Mouse (Mus musculus) intestine, embryonic 16.5 days (tissue): ENCODE results near the gene Plpp2. TPM values are rescaled to one million over a fixed set of nuclear protein-coding genes. Genes with fewer than 3 reads are reported as not detected.
A peak's percentile ranks its signal among the peaks of the same experiment; 100 is the strongest.

Experiments
- ATAC-seq: fragments of 200-750 bp; cut with Nextera tagmentation; 2 replicates; pipeline ENCODE4 v1.8.0; 2017; ENCODE audit warnings: moderate TSS enrichment, moderate library complexity
- H3K27ac ChIP-seq: fragments of 300-500 bp; sonication (generic); 2 replicates; pipeline ENCODE4 v1.5.1; 2014; ENCODE audit warnings: mild to moderate bottlenecking, low read length
- H3K27me3 ChIP-seq: fragments of 300-500 bp; sonication (generic); replicated peaks from 2 replicates; pipeline ENCODE4 v1.6.1; 2014; ENCODE audit warnings: low read length, control low read depth, mixed read lengths; ENCODE audit not compliant: control insufficient read depth, insufficient read depth
- H3K36me3 ChIP-seq: fragments of 300-500 bp; sonication (generic); 2 replicates; pipeline ENCODE4 v1.6.1; 2014; ENCODE audit warnings: low read length, control low read depth; ENCODE audit not compliant: control insufficient read depth, insufficient read depth
- H3K4me1 ChIP-seq: fragments of 300-500 bp; sonication (generic); 2 replicates; pipeline ENCODE4 v1.6.1; 2014; ENCODE audit warnings: low read length, control low read depth, mixed read lengths; ENCODE audit not compliant: control insufficient read depth, insufficient read depth
- H3K4me2 ChIP-seq: fragments of 300-500 bp; sonication (generic); 2 replicates; pipeline ENCODE4 v1.6.1; 2014; ENCODE audit warnings: low read depth, low read length, control low read depth
- H3K4me3 ChIP-seq: fragments of 300-500 bp; sonication (generic); 2 replicates; pipeline ENCODE4 v1.5.1; 2014; ENCODE audit warnings: mild to moderate bottlenecking, low read length
- H3K9ac ChIP-seq: fragments of 300-500 bp; sonication (generic); 2 replicates; pipeline ENCODE4 v1.6.1; 2014; ENCODE audit warnings: low read depth, low read length
- H3K9me3 ChIP-seq: fragments of 300-500 bp; sonication (generic); 2 replicates; pipeline ENCODE4 v1.6.1; 2016; ENCODE audit warnings: low read length, control low read depth; ENCODE audit not compliant: control insufficient read depth
- WGBS: fragments of 180-500 bp; shearing (Covaris S2); extraction: QIAGEN DNeasy Blood & Tissue Kit; methylation state at CpG from one replicate; pipeline ENCODE4 v1.1.7; 2014; 5-methylcytosine and 5-hydroxymethylcytosine counted together
- polyA plus RNA-seq: library from polyadenylated mRNA; unstranded; fragments of >200 nt; fragmentation: Nextera tagmentation; extraction: Ambion mirVana; gene quantifications from 2 replicates; pipeline ENCODE4 v1.2.1, GENCODE M21; 2015

Plpp2 gene
- polyA plus RNA-seq, 1 experiment from 2014 or later: 140 TPM

DNA sequence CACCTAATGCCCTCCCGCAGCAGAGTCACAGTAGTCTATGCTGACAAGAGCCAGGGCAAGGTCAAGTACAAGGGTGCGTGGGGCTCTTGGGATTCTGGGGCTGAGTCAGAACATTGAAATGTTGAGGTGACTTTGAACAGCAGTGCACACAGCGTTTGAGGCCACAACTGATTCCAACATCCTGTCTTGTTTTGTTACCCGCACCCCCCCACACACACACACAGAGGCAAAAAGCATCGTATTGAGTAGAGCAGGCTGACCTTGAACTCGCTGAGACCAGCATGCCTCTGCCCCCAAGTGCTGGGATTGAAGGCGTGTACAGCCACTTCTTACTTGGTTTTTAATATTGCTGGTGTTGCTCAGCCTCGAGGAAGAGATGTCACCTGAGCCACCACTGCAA, 40.8 kb upstream of the Plpp2 start:
- no peak for ATAC-seq
- H3K27me3 ChIP-seq: no peaks in the 10 kb centered on the region
- no peaks in the 10 kb centered on the region for H3K36me3 ChIP-seq
- H3K4me3 ChIP-seq: no peak overlapping the region
- no peak overlapping the region for H3K27ac ChIP-seq
- no peaks in the 10 kb centered on the region for H3K4me1 ChIP-seq
- H3K9me3 ChIP-seq: no peaks in the 10 kb centered on the region
- no peak overlapping the region for H3K4me2 ChIP-seq
- no peak overlapping the region for H3K9ac ChIP-seq
- WGBS: 73% methylated on average over 8 of the region's 8 CpGs

DNA sequence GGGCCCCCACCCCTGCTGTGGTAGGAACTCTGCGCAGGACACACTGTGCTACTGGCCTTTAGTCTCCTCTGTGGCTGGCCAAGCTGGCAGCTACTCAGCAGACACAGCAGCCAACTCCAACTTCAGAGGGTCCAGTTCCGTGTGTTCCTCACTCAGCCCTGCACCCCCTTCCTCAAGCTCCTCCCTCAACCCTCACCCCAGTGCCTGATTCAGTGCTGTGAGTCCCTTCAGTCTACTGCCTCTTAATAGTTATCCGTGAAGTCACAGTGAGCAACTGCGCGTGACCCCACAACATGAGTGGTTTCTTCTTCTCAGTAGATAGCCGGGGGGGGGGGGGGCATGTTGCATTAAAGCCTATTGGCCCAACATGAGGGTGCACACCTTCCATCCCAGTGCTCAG, 40.0 kb upstream of the Plpp2 start:
- H3K27ac ChIP-seq: no peak overlapping the region
- H3K4me2 ChIP-seq: no peak overlapping the region
- H3K36me3 ChIP-seq: no peaks in the 10 kb centered on the region
- no peaks in the 10 kb centered on the region for H3K27me3 ChIP-seq
- H3K9me3 ChIP-seq: no peaks in the 10 kb centered on the region
- no peak for ATAC-seq
- 89% methylated on average over 6 of the region's 6 CpGs for WGBS
- no peak overlapping the region for H3K9ac ChIP-seq
- no peaks in the 10 kb centered on the region for H3K4me1 ChIP-seq
- no peak overlapping the region for H3K4me3 ChIP-seq

GRCm38 (mm10) chr10:79571314-79571713, 37.7 kb upstream of the Plpp2 start:
- H3K9me3 ChIP-seq: no peaks in the 10 kb centered on the region
- no peaks in the 10 kb centered on the region for H3K4me1 ChIP-seq
- ATAC-seq: no peak
- no peak overlapping the region for H3K27ac ChIP-seq
- H3K4me2 ChIP-seq: no peak overlapping the region
- H3K27me3 ChIP-seq: no peaks in the 10 kb centered on the region
- H3K4me3 ChIP-seq: no peak overlapping the region
- WGBS: 89% methylated on average over 2 of the region's 2 CpGs
- H3K9ac ChIP-seq: no peak overlapping the region
- no peaks in the 10 kb centered on the region for H3K36me3 ChIP-seq

DNA sequence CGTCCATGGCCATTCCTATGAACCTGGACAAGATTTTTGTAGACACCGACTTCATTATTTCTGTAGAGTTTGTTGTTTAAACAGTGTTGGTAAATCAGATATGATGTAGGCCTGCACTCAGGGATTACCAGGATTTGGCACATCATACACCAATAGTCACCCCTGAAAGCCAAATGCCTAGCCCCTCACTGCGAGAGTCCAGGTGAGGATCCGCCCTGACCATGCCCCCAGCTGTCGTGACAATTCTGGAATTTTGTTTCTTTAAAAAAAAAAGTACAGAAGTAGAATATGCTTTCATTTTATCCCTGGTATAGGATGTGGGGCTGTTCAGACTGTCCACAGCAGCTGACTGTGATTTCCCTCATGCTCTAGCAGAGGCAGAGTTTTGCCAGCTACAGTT, 36.3 kb upstream of the Plpp2 start:
- Histone ChIP-seq H3K4me1 (no peaks in the 10 kb centered on the region), H3K4me3 (no peak overlapping the region), H3K9ac (no peak overlapping the region), H3K9me3 (no peaks in the 10 kb centered on the region), H3K27ac (no peak overlapping the region), H3K27me3 (no peaks in the 10 kb centered on the region), H3K36me3 (no peaks in the 10 kb centered on the region), H3K4me2 (no peak overlapping the region)
- WGBS: 87% methylated on average over 5 of the region's 5 CpGs
- ATAC-seq: no peak

DNA sequence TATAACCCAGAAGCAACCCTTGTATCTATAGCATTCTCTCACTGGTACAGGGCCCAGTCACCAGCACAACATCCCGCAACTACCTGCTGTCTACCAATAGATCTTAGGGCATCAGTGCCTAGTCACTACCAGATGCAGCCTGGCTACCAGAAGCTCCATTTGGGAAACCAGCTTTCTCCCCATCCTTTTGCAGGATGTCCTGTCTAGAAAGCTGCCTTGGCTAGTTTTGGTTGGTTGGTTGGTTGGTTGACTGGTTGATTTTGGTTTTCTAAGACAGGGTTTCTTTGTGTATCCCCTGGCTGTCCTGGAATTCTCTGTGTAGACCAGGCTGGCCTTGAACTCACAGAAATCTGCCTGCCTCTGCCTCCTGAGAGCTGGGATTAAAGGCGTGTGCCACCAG, 26.1 kb upstream of the Plpp2 start:
- 86% methylated on average over 2 of the region's 2 CpGs for WGBS
- Histone ChIP-seq H3K27me3 (no peaks in the 10 kb centered on the region), H3K9ac (no peak overlapping the region), H3K4me1 (no peaks in the 10 kb centered on the region), H3K4me2 (no peak overlapping the region), H3K36me3 (no peaks in the 10 kb centered on the region), H3K27ac (no peak overlapping the region), H3K4me3 (no peak overlapping the region), H3K9me3 (no peaks in the 10 kb centered on the region)
- no peak for ATAC-seq

GRCm38 (mm10) chr10:79557496-79557895, 23.9 kb upstream of the Plpp2 start:
- H3K9me3 ChIP-seq: no peaks in the 10 kb centered on the region
- H3K27ac ChIP-seq: no peak overlapping the region
- peaks cover 17% of the 10 kb centered on the region for H3K4me1 ChIP-seq
- H3K27me3 ChIP-seq: no peaks in the 10 kb centered on the region
- H3K9ac ChIP-seq: no peak overlapping the region
- H3K36me3 ChIP-seq: no peaks in the 10 kb centered on the region
- no peak overlapping the region for H3K4me3 ChIP-seq
- ATAC-seq: no peak
- H3K4me2 ChIP-seq: no peak overlapping the region
- 93% methylated on average over 5 of the region's 5 CpGs for WGBS

DNA sequence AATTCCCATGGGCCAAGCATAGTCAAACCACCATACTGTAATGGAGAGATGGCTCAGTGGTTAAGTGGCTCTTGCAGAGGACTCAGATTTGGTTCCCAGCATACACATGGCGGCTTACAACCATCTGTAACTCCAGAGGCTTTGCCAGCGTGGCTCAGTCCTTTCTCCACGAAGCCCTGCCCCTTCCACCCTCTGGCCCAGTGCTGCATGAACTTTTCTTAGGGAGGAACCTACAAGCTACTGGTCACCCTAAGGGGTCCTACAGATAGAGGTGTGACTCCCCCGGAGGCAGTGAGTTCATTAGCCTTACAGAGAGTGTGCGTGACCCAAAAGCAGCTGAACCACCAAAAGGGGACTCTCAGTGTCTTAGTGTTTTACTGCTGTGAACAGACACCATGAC, 23.4 kb upstream of the Plpp2 start:
- H3K4me3 ChIP-seq: no peak overlapping the region
- H3K9me3 ChIP-seq: no peaks in the 10 kb centered on the region
- no peaks in the 10 kb centered on the region for H3K36me3 ChIP-seq
- no peak overlapping the region for H3K4me2 ChIP-seq
- no peak for ATAC-seq
- no peaks in the 10 kb centered on the region for H3K27me3 ChIP-seq
- peaks cover 20% of the 10 kb centered on the region for H3K4me1 ChIP-seq
- WGBS: 86% methylated on average over 5 of the region's 5 CpGs
- no peak overlapping the region for H3K9ac ChIP-seq
- H3K27ac ChIP-seq: no peak overlapping the region

- Histone ChIP-seq H3K4me3 (peak overlapping the region; percentile 90), H3K27ac (no peak overlapping the region), H3K4me2 (peak overlapping the region; percentile 95), H3K36me3 (no peaks in the 10 kb centered on the region), H3K4me1 (peaks cover 20% of the 10 kb centered on the region), H3K27me3 (no peaks in the 10 kb centered on the region), H3K9ac (peak overlapping the region; percentile 95), H3K9me3 (no peaks in the 10 kb centered on the region)
- 24% methylated on average over 7 of the region's 7 CpGs for WGBS
- no peak; the same call in 1 of the 2 replicates for ATAC-seq
These were observed 21.7 kb upstream of the Plpp2 start for GRCm38 (mm10) chr10:79555238-79555724.

GRCm38 (mm10) chr10:79554330-79555237, 21.0 kb upstream of the Plpp2 start, which contains the start of gene Mier2:
Gene Mier2, minus strand, starts transcription at chr10:79555199.
- peaks cover 20% of the 10 kb centered on the region for H3K4me1 ChIP-seq
- no peaks in the 10 kb centered on the region for H3K27me3 ChIP-seq
- H3K27ac ChIP-seq: no peak within 1 kb of the TSS
- peak within 1 kb of the TSS; percentile 95 for H3K4me2 ChIP-seq
- no peaks in the 10 kb centered on the region for H3K36me3 ChIP-seq
- H3K9me3 ChIP-seq: no peaks in the 10 kb centered on the region
- WGBS: under 1% methylated on average over 102 of the region's 108 CpGs
- H3K9ac ChIP-seq: peak within 1 kb of the TSS; percentile 95
- peak within 1 kb of the TSS; percentile 90 for H3K4me3 ChIP-seq
- ATAC-seq: peak; percentile 89
